Mouse (Mus musculus) hindbrain, embryonic 15.5 days (tissue): Measurements from ENCODE around the gene Inpp5e. TPM values are rescaled to one million over a fixed set of nuclear protein-coding genes. Genes with fewer than 3 reads are reported as not detected.
A peak's percentile ranks its signal among the peaks of the same experiment; 100 is the strongest.

Experiments used
- ATAC-seq: fragments of 200-750 bp; cut with Nextera tagmentation; 2 replicates; pipeline ENCODE4 v1.8.0; 2017; ENCODE audit warnings: low read depth, moderate number of reproducible peaks, moderate TSS enrichment; ENCODE audit not compliant: low FRiP score
- H3K27ac ChIP-seq: fragments of 300-500 bp; sonication (generic); replicated peaks from 2 replicates; pipeline ENCODE4 v1.5.1; 2015; ENCODE audit warnings: mild to moderate bottlenecking, inconsistent platforms
- H3K27me3 ChIP-seq: fragments of 300-500 bp; sonication (generic); 2 replicates; pipeline ENCODE4 v1.6.1; 2015; ENCODE audit warnings: control low read depth, inconsistent platforms
- H3K36me3 ChIP-seq: fragments of 300-500 bp; sonication (generic); 2 replicates; pipeline ENCODE4 v1.6.1; 2015; ENCODE audit warnings: control low read depth, inconsistent platforms
- H3K4me1 ChIP-seq: fragments of 300-500 bp; sonication (generic); replicated peaks from 2 replicates; pipeline ENCODE4 v1.6.1; 2015; ENCODE audit warnings: control low read depth, inconsistent platforms
- H3K4me2 ChIP-seq: fragments of 300-500 bp; sonication (generic); 2 replicates; pipeline ENCODE4 v1.6.1; 2015; ENCODE audit warnings: moderate library complexity, mild to moderate bottlenecking, inconsistent platforms
- H3K4me3 ChIP-seq: fragments of 300-500 bp; sonication (generic); 2 replicates; pipeline ENCODE4 v1.5.1; 2015; ENCODE audit warnings: mild to moderate bottlenecking, inconsistent platforms
- H3K9ac ChIP-seq: fragments of 300-500 bp; sonication (generic); 2 replicates; pipeline ENCODE4 v1.6.1; 2015; ENCODE audit warnings: inconsistent platforms
- H3K9me3 ChIP-seq: fragments of 300-500 bp; sonication (generic); 2 replicates; pipeline ENCODE4 v1.6.1; 2016; ENCODE audit warnings: control low read depth, inconsistent platforms
- WGBS: fragments of 180-500 bp; shearing (Covaris S2); methylation state at CpG from one replicate; pipeline ENCODE4 v1.1.7; 2015; 5-methylcytosine and 5-hydroxymethylcytosine counted together
- polyA plus RNA-seq: library from polyadenylated mRNA; unstranded; fragments of >200 nt; fragmentation: Nextera tagmentation; extraction: Ambion mirVana; gene quantifications from 2 replicates; pipeline ENCODE4 v1.2.1, GENCODE M21; 2015

Inpp5e gene
- polyA plus RNA-seq, 1 experiment from 2014 or later: 26.1 TPM

DNA sequence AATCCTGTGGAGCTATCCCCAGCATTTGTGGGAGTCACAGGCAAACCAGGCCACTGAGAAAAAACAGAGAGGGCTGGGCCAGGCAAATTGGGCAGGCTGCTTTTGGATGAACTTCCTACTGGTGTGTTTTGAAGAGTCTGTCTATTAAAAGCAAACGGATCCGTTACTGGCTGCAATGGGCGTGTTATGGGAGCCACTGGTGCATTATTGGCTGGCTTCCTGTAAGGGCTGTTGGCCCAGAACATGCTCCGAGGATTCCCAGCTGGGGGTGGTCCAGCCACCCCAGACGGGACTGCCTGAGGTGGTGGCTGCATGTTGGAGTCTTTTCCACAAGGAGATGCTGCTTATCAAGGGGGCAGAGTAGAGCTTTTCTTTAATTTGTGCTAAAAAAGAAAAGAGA is 32.7 kb upstream of the Inpp5e start:
- WGBS: 80% methylated on average over 5 of the region's 5 CpGs
- Histone ChIP-seq H3K4me3 (no peak overlapping the region), H3K9ac (no peak overlapping the region), H3K9me3 (no peaks in the 10 kb centered on the region), H3K4me2 (no peak overlapping the region), H3K4me1 (peaks cover 40% of the 10 kb centered on the region), H3K36me3 (peaks cover 41% of the 10 kb centered on the region), H3K27me3 (no peaks in the 10 kb centered on the region), H3K27ac (no peak overlapping the region)
- no peak for ATAC-seq

DNA sequence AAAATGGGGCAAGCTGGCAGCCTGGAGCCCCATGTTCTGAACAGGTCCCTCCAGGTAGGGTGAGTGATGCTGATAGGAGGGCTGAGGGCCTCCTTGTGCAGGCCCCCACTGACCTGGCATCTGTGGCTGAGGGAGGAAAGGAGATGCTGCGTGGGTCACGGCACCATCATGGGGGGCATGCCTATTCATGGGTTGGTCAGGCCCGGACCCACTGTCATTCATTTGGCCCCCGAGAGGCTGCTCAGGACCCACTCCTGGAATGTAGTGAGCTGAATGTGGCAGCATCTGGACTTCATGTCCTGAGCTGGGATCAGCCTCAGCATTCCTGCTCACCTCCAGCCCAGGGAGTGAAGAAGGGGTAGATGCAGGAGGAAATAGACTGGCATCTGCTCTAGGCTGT is 32.3 kb upstream of the Inpp5e start:
- Histone ChIP-seq H3K9me3 (no peaks in the 10 kb centered on the region), H3K4me2 (no peak overlapping the region), H3K27ac (no peak overlapping the region), H3K4me3 (no peak overlapping the region), H3K4me1 (peaks cover 37% of the 10 kb centered on the region), H3K27me3 (no peaks in the 10 kb centered on the region), H3K36me3 (peaks cover 41% of the 10 kb centered on the region), H3K9ac (no peak overlapping the region)
- 95% methylated on average over 4 of the region's 4 CpGs for WGBS
- ATAC-seq: no peak

DNA sequence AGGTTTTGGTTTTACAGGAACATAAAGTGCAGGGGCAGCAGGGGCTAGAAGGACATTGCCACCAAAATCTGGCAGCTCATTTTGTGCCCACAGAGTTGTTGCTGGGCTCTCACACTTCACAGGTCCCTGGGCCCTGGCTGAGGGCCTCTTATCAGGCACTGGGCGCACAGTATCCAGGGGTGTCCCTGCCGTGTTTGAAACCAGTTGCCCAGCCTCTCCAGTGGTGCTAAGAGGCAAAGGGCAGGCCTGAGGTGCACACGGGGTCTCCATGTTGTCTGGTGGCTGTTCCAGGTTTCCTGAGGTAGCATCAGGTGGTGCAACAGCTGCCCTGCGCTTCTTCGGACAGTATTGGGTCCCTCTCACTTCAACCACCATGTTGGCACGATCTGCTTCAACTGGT is 30.7 kb upstream of the Inpp5e start:
- Histone ChIP-seq H3K9ac (no peak overlapping the region), H3K4me1 (peaks cover 34% of the 10 kb centered on the region), H3K9me3 (no peaks in the 10 kb centered on the region), H3K36me3 (peaks cover 52% of the 10 kb centered on the region), H3K27ac (no peak overlapping the region), H3K4me3 (no peak overlapping the region), H3K4me2 (no peak overlapping the region), H3K27me3 (no peaks in the 10 kb centered on the region)
- ATAC-seq: no peak
- WGBS: 96% methylated on average over 6 of the region's 6 CpGs

DNA sequence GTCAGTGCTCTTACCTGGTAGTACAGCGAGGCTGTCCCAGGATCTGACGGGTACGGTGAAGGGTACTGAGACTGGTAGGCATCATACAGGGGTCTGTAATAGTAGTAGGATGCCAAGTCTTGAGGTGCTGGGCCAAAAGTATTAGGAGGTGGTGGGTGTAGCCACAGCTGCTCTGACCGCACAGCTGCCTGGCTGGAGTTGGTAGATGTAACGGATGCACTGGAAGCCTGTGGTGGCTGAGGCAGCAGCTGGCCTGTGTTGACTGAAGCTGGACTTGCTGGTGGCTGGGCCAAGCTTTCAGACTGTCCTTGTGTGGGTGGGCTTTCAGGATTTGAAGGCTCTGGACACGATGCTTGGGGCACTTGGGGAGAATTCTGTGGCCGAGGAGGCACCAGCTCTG is 29.4 kb upstream of the Inpp5e start:
- Histone ChIP-seq H3K27ac (no peak overlapping the region), H3K36me3 (peaks cover 65% of the 10 kb centered on the region), H3K4me1 (peaks cover 23% of the 10 kb centered on the region), H3K4me3 (no peak overlapping the region), H3K9ac (no peak overlapping the region), H3K4me2 (no peak overlapping the region), H3K27me3 (no peaks in the 10 kb centered on the region), H3K9me3 (no peaks in the 10 kb centered on the region)
- 88% methylated on average over 7 of the region's 7 CpGs for WGBS
- ATAC-seq: no peak

DNA sequence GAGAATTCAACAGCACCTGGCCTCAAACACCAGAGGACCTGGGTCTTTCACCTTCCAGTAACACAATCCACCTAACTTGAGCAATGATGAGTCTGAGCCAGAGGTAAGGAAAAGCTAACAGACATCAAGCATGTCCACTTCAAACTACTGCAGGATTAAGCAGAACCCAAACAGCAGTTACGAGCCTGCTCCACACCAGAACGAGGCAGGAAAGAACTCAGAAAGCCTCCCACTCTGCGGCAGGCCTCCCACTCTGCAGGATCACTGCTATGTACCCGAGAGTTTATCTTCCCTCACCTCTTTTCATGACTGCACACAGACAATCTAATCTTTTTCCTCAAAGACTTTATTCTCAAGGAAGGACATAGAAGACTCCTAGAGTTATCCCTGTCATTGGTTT is 28.2 kb upstream of the Inpp5e start:
- Histone ChIP-seq H3K4me1 (peaks cover 17% of the 10 kb centered on the region), H3K9me3 (no peaks in the 10 kb centered on the region), H3K4me2 (no peak overlapping the region), H3K27ac (no peak overlapping the region), H3K36me3 (peaks cover 76% of the 10 kb centered on the region), H3K27me3 (no peaks in the 10 kb centered on the region), H3K4me3 (no peak overlapping the region), H3K9ac (no peak overlapping the region)
- ATAC-seq: no peak
- 84% methylated on average over 4 of the region's 4 CpGs for WGBS

DNA sequence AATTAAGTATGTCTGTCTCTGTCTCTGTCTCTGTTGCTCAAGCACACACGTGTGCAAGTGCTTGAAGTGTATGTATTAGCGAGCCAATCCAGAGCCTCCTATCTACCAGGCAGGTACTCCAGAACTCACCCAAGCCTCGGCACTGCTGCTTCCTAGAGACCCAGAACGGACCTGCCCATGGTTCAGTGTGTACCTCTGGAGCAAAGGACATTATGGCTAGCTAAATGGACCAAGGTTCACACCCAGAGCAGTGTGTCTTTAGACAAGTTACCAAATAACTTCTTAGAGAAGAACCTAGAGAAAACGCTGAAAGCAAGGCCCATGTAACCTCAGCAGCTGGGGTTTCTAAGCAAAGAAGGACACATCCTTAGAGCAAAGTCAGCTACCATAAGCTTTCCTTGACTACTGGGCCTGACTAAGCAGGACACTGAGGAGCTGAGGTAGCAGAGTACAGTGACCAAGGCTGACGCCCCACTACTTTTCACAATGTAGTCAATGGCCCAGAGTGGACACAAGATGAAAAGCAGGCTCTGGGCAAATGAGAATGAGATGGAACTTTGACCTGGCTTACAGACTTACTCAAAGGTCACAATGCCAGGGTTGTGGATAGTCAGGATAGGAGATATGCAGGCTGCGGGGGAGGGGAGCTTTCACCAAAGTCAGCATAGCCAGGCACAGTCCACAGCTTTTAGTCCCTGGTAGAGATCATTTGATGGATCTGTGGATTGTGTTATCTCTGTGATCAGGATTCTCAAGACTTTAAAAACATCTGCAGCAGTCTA is 26.0 kb upstream of the Inpp5e start:
- no peak overlapping the region for H3K27ac ChIP-seq
- peaks cover 17% of the 10 kb centered on the region for H3K4me1 ChIP-seq
- 95% methylated on average over 7 of the region's 7 CpGs for WGBS
- H3K9me3 ChIP-seq: no peaks in the 10 kb centered on the region
- no peak for ATAC-seq
- H3K27me3 ChIP-seq: no peaks in the 10 kb centered on the region
- H3K4me2 ChIP-seq: no peak overlapping the region
- no peak overlapping the region for H3K4me3 ChIP-seq
- H3K36me3 ChIP-seq: peaks cover 71% of the 10 kb centered on the region
- no peak overlapping the region for H3K9ac ChIP-seq

DNA sequence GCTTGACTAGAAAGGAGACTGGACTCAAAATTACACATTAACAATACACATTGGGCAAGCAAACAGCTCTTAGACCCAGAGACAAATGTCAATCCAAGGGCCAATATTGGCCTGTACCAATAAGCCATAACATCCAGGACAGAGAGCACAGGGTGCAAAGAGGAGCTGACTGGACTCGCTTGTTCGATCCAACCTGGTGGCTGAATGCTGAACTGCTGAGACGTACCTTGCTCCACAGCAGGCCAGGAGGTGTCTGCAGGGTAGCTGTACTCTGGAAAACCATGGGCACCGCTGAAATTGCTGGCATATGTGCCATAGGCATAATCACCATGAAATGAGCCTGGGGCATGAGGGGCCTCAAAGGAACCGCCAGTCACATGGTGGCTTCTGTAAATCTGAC is 20.8 kb upstream of the Inpp5e start:
- 78% methylated on average over 5 of the region's 5 CpGs for WGBS
- no peak overlapping the region for H3K4me3 ChIP-seq

DNA sequence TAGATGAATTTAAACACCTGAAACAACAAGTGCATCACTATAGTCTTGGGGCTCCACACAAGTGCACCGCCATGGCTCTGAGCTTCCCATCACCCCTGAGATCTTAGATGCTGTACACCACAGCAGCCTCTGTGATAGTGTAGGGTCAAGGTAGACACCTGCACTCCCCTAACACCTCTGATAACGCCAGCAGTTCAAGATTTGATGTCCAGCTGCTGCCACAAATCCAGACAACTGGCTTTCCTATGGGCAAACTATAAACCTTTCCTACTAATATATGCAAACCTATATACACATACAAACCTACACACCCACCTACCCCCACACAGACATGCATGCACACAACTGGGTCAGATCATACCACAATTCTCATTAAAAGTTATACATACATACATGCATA is 15.5 kb upstream of the Inpp5e start:
- H3K9ac ChIP-seq: no peak overlapping the region
- no peak overlapping the region for H3K4me3 ChIP-seq
- no peaks in the 10 kb centered on the region for H3K27me3 ChIP-seq
- peaks cover 86% of the 10 kb centered on the region for H3K36me3 ChIP-seq
- H3K9me3 ChIP-seq: no peaks in the 10 kb centered on the region
- no peak overlapping the region for H3K4me2 ChIP-seq
- H3K27ac ChIP-seq: no peak overlapping the region
- no peak for ATAC-seq
- WGBS: 100% methylated on average over 2 of the region's 2 CpGs
- H3K4me1 ChIP-seq: no peaks in the 10 kb centered on the region

More for the DNA sequence above, 20.8 kb upstream of the Inpp5e start:
- no peak for ATAC-seq
- H3K9me3 ChIP-seq: no peaks in the 10 kb centered on the region
- H3K4me2 ChIP-seq: no peak overlapping the region
- H3K4me1 ChIP-seq: no peaks in the 10 kb centered on the region
- no peaks in the 10 kb centered on the region for H3K27me3 ChIP-seq
- H3K9ac ChIP-seq: no peak overlapping the region
- no peak overlapping the region for H3K27ac ChIP-seq
- H3K36me3 ChIP-seq: peaks cover 84% of the 10 kb centered on the region

DNA sequence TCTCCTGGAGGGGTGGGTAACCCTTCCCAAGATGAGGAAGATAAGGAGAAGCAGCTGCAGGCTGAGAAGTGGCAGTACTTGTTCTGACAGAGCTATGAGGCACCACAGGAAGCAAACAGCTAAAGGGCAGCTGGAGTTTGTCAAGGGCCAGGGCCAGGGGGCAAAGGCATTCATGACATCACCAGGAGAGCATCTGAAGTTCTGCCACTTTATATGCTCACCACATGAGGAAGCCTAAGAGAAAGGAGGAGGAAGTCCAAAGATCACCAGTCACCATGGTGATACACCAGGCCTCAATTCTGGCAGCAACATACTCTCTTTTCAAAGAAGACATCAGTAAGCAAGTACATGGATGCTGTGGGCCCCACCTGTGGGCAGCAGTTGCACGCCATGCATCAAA is 14.1 kb upstream of the Inpp5e start:
- no peaks in the 10 kb centered on the region for H3K27me3 ChIP-seq
- H3K36me3 ChIP-seq: peaks cover 82% of the 10 kb centered on the region
- no peak overlapping the region for H3K27ac ChIP-seq
- H3K9ac ChIP-seq: no peak overlapping the region
- H3K4me3 ChIP-seq: no peak overlapping the region
- no peak overlapping the region for H3K4me2 ChIP-seq
- no peak for ATAC-seq
- WGBS: 95% methylated on average over 1 of the region's 1 CpGs
- no peaks in the 10 kb centered on the region for H3K9me3 ChIP-seq
- no peaks in the 10 kb centered on the region for H3K4me1 ChIP-seq

DNA sequence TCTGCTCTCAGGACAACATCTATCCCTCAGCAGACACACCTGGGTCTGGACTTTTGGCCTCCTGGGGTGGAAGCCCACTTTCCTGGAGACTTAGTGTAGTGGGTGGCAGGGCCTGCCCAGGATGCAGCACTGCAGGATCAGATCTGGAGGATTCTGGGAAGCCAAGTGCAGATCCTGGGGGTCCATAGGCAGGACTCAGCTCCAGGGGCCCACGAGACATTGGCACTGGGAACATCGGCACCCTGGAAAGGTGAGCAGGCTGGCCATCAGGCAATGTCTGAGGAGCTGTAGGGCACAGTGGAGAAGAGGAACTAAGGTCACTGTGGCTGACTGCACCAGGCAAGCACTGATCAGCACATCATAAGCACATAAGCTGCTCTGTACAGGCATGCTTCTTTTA is 13.0 kb upstream of the Inpp5e start:
- 98% methylated on average over 2 of the region's 2 CpGs for WGBS
- Histone ChIP-seq H3K4me1 (no peaks in the 10 kb centered on the region), H3K9ac (no peak overlapping the region), H3K4me3 (no peak overlapping the region), H3K9me3 (no peaks in the 10 kb centered on the region), H3K4me2 (no peak overlapping the region), H3K27me3 (no peaks in the 10 kb centered on the region), H3K36me3 (peaks cover 84% of the 10 kb centered on the region), H3K27ac (no peak overlapping the region)
- ATAC-seq: no peak

DNA sequence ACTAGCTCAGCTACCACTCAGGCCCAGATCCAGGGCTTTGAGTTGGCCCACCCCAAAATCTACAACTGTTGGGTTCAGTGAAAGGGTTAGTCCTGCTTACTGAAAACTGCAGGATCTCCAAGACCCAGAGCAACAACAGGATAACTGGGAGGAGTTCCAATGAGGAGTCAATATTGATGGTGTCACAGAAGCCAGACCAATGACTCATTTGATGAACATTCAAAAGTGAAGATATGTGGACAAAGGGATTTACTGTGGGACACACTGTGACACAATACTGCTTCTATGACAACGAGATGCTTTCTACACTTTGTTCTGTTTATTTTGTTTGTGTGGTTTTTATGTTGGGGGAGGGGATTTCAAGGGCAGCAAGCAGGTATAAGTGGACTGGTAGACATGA is 9.1 kb upstream of the Inpp5e start:
- Histone ChIP-seq H3K4me1 (no peaks in the 10 kb centered on the region), H3K9me3 (no peaks in the 10 kb centered on the region), H3K27me3 (no peaks in the 10 kb centered on the region), H3K4me3 (no peak overlapping the region), H3K27ac (no peak overlapping the region), H3K36me3 (peaks cover 84% of the 10 kb centered on the region), H3K9ac (no peak overlapping the region), H3K4me2 (no peak overlapping the region)
- WGBS: 94% methylated on average over 1 of the region's 1 CpGs
- no peak for ATAC-seq

DNA sequence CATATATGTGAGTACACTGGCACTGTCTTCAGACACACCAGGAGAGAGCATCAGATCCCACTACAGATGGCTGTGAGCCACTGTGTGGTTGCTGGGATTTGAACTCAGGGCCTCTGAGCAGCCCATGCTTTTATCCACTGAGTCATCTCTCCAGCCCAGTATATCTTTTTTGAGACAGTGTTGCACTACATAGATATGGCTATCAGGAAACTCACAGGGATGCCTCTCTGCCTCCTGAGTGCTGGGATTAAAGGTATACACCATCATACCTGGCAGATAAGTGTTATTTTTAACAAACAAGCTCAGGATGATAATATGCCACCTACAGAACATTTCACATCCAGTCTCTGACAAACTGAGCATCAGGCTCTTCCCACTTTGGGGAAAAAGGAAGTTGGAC is 8.1 kb upstream of the Inpp5e start:
- H3K4me2 ChIP-seq: no peak overlapping the region
- no peak overlapping the region for H3K4me3 ChIP-seq
- H3K9ac ChIP-seq: no peak overlapping the region
- peaks cover 82% of the 10 kb centered on the region for H3K36me3 ChIP-seq
- no peak for ATAC-seq
- no peaks in the 10 kb centered on the region for H3K27me3 ChIP-seq
- no peaks in the 10 kb centered on the region for H3K4me1 ChIP-seq
- no peak overlapping the region for H3K27ac ChIP-seq
- no peaks in the 10 kb centered on the region for H3K9me3 ChIP-seq

DNA sequence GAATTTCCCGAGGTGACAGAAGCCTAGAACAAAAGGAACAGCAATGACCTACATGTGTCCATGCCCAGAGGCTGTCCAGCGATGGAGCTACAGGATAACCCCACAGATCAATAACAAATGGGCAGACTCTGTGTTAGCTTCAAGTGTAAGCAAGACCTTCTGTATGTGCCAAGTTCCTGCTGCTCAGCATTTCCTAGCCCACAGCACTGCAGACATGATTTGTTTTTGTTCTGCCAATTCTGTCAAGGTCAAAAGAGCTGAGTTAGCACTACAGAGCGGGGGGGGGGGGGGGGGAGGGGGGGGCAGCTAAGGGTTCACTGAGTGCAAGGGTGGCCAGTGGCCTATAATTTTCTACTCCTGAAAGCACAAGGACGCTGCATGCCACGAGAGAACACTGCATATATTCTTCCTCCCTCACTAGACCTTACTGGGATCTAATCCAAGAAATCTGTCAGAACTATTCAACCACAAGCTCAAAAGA is 2.0 kb upstream of the Inpp5e start:
- Histone ChIP-seq H3K4me3 (no peak overlapping the region), H3K27ac (0 out of 2 replicates have a peak overlapping the region, but pooled peaks have one; percentile 21), H3K9me3 (no peaks in the 10 kb centered on the region), H3K9ac (no peak overlapping the region), H3K4me2 (no peak overlapping the region), H3K27me3 (no peaks in the 10 kb centered on the region), H3K36me3 (peaks cover 47% of the 10 kb centered on the region), H3K4me1 (peaks cover 31% of the 10 kb centered on the region)
- 73% methylated on average over 4 of the region's 5 CpGs for WGBS
- no peak for ATAC-seq
